Mouse (Mus musculus): ENCODE measurements around the gene Egfl7. TPM values are rescaled to one million over a fixed set of nuclear protein-coding genes. Genes with fewer than 3 reads are reported as not detected.

Egfl7 gene
- polyA plus RNA-seq, 1 experiment = 1.5 TPM

GRCm38 (mm10) chr2:26634629-26635488 lies 55.0 kb downstream of the Egfl7 start:
- H3K27ac ChIP-seq (ENCODE audit: insufficient read depth, low read depth, low read length) = no peak overlapping the region
- H3K4me3 ChIP-seq (ENCODE audit: insufficient read depth, low read length) = no peak overlapping the region
- H3K4me1 ChIP-seq (ENCODE audit: control insufficient read depth, insufficient read depth, low read length) = peaks cover 10% of the 10 kb centered on the region
- TF ChIP-seq POLR2A (IDR thresholded peaks at IDR 0.05; ENCODE audit: borderline replicate concordance, low read depth, low read length) (no peak), CTCF (IDR thresholded peaks at IDR 0.05; ENCODE audit: low read depth, low read length) (no peak)

DNA sequence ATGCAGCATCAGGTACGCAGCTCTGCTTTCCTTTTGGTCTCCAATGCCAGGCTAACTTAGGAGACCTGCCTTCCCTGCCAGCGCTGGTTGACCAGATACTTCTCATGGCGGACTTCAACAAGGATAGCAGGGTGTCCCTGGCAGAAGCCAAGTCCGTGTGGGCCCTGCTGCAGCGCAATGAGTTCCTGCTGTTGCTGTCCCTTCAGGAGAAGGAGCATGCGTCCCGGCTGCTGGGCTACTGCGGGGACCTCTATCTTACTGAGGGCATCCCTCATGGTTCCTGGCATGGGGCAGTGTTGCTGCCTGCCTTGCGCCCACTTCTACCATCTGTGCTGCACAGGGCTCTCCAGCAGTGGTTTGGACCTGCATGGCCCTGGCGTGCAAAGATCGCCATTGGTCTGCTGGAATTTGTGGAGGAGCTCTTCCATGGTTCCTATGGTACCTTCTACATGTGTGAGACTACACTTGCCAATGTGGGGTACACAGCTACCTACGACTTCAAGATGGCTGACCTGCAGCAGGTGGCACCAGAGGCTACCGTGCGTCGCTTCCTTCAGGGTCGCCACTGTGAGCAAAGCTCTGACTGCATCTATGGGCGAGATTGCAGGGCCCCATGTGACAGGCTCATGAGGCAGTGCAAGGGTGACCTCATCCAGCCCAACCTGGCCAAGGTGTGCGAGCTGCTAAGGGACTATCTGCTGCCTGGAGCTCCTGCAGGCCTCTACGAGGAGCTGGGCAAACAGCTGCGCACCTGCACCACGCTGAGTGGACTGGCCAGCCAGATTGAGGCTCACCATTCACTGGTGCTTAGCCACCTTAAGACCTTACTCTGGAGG lies 55.9 kb downstream of the Egfl7 start:
- H3K4me3 ChIP-seq (ENCODE audit: insufficient read depth, low read length) = no peak overlapping the region
- peaks cover 12% of the 10 kb centered on the region for H3K4me1 ChIP-seq (ENCODE audit: control insufficient read depth, insufficient read depth, low read length)
- TF ChIP-seq POLR2A (IDR thresholded peaks at IDR 0.05; ENCODE audit: borderline replicate concordance, low read depth, low read length) = no peak
- TF ChIP-seq CTCF (IDR thresholded peaks at IDR 0.05; ENCODE audit: low read depth, low read length) = no peak
- H3K27ac ChIP-seq (ENCODE audit: insufficient read depth, low read depth, low read length) = no peak overlapping the region

- TF ChIP-seq POLR2A (IDR thresholded peaks at IDR 0.05; ENCODE audit: borderline replicate concordance, low read depth, low read length) (no peak), CTCF (IDR thresholded peaks at IDR 0.05; ENCODE audit: low read depth, low read length) (no peak)
- H3K4me1 ChIP-seq (ENCODE audit: control insufficient read depth, insufficient read depth, low read length) = peaks cover 17% of the 10 kb centered on the region
- no peak overlapping the region for H3K27ac ChIP-seq (ENCODE audit: insufficient read depth, low read depth, low read length)
- no peak overlapping the region for H3K4me3 ChIP-seq (ENCODE audit: insufficient read depth, low read length)
Measured at GRCm38 (mm10) chr2:26636325-26636635, 56.5 kb downstream of the Egfl7 start.

- TF ChIP-seq CTCF (IDR thresholded peaks at IDR 0.05; ENCODE audit: low read depth, low read length) = no peak
- H3K4me1 ChIP-seq (ENCODE audit: control insufficient read depth, insufficient read depth, low read length) = peaks cover 25% of the 10 kb centered on the region
- no peak overlapping the region for H3K27ac ChIP-seq (ENCODE audit: insufficient read depth, low read depth, low read length)
- H3K4me3 ChIP-seq (ENCODE audit: insufficient read depth, low read length) = no peak overlapping the region
Measured at GRCm38 (mm10) chr2:26637316-26637932, 57.6 kb downstream of the Egfl7 start.

DNA sequence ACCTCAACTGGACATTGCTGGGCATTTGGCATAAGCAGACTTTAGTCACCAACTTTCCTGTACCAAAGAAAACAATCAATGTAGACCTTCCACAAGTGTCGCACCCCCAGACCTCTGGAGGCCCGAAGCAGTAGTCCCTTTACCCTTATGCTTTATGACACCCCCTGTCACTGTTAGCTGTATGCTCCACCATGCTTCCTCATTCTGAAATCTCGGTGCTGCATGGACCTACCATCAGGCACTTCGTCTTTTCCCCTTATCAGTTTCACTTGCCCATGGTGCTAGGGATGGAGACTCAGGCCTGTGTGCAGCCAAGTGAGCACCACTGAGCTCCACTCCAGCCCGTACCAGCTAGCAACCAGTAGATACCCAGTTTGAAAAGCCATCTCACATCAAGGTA lies 58.2 kb downstream of the Egfl7 start:
- H3K27ac ChIP-seq (ENCODE audit: insufficient read depth, low read depth, low read length) = no peak overlapping the region
- H3K4me1 ChIP-seq (ENCODE audit: control insufficient read depth, insufficient read depth, low read length) = peaks cover 25% of the 10 kb centered on the region
- TF ChIP-seq POLR2A (IDR thresholded peaks at IDR 0.05; ENCODE audit: borderline replicate concordance, low read depth, low read length) = no peak
- TF ChIP-seq CTCF (IDR thresholded peaks at IDR 0.05; ENCODE audit: low read depth, low read length) = no peak
- H3K4me3 ChIP-seq (ENCODE audit: insufficient read depth, low read length) = peak overlapping the region; percentile 99

DNA sequence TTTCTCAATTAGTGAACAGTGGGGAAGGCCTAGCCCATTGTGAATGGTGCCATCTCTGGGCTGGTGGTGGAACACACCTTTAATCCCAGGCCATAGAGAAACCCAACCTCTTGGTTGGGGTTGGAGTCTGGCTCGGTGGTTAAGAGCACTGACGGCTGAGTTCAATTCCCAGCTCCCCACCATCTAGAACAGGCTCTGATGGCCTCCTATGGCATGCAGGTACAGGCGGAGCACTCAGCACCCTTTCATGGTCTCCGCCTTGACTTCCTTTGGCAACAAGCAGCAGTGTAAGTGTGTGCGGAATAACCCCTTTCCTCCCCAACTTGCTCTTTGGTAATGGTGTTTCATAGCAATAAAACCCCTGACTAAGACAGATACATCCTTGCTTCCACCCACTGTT lies 58.8 kb downstream of the Egfl7 start:
- Histone ChIP-seq H3K27ac (ENCODE audit: insufficient read depth, low read depth, low read length) (peak overlapping the region; percentile 94; the same call in 1 of the 2 replicates), H3K4me3 (ENCODE audit: insufficient read depth, low read length) (peak overlapping the region; percentile 99), H3K4me1 (ENCODE audit: control insufficient read depth, insufficient read depth, low read length) (peaks cover 25% of the 10 kb centered on the region)
- no peak for TF ChIP-seq POLR2A (IDR thresholded peaks at IDR 0.05; ENCODE audit: borderline replicate concordance, low read depth, low read length)
- TF ChIP-seq CTCF (IDR thresholded peaks at IDR 0.05; ENCODE audit: low read depth, low read length) = no peak

GRCm38 (mm10) chr2:26639083-26639482 lies 59.3 kb downstream of the Egfl7 start:
- H3K4me3 ChIP-seq (ENCODE audit: insufficient read depth, low read length) = peak overlapping the region; percentile 99
- peak overlapping the region; percentile 94 for H3K27ac ChIP-seq (ENCODE audit: insufficient read depth, low read depth, low read length)
- H3K4me1 ChIP-seq (ENCODE audit: control insufficient read depth, insufficient read depth, low read length) = peaks cover 29% of the 10 kb centered on the region
- TF ChIP-seq CTCF (IDR thresholded peaks at IDR 0.05; ENCODE audit: low read depth, low read length) (no peak), POLR2A (IDR thresholded peaks at IDR 0.05; ENCODE audit: borderline replicate concordance, low read depth, low read length) (no peak)

- peak overlapping the region; percentile 99 for H3K4me3 ChIP-seq (ENCODE audit: insufficient read depth, low read length)
- TF ChIP-seq CTCF (IDR thresholded peaks at IDR 0.05; ENCODE audit: low read depth, low read length) (peak; percentile 64), POLR2A (IDR thresholded peaks at IDR 0.05; ENCODE audit: borderline replicate concordance, low read depth, low read length) (no peak)
- H3K4me1 ChIP-seq (ENCODE audit: control insufficient read depth, insufficient read depth, low read length) = peaks cover 37% of the 10 kb centered on the region
- peak overlapping the region; percentile 94 for H3K27ac ChIP-seq (ENCODE audit: insufficient read depth, low read depth, low read length)
Measured at GRCm38 (mm10) chr2:26639838-26640830, 60.3 kb downstream of the Egfl7 start.
